Mouse (Mus musculus): Measurements from ENCODE around the gene Adgrf2. TPM values are rescaled to one million over a fixed set of nuclear protein-coding genes. Genes with fewer than 3 reads are reported as not detected.

The Adgrf2 gene
- polyA plus RNA-seq (2015; fragmentation: Nextera tagmentation; extraction: Ambion mirVana) = 0.05 and 0.13 TPM in 2 replicates

GRCm38 (mm10) chr17:42741801-42742217 lies at the start of gene Adgrf2:
Gene Adgrf2, minus strand, starts transcription at chr17:42742179.

GRCm38 (mm10) chr17:42692136-42692535 lies 49.8 kb downstream of the Adgrf2 start, which contains the start of gene Adgrf4:
Gene Adgrf4, minus strand, starts transcription at chr17:42692284.

Other genes starting within 250 kb of the Adgrf2 start
- gene Opn5, start 130.8 kb downstream of the Adgrf2 start, polyA plus RNA-seq (2015; fragmentation: Nextera tagmentation; extraction: Ambion mirVana) = not detected in 2 replicates
- 1.2 TPM in 1 of 2 replicates, not detected in the other for gene Adgrf4, start 49.9 kb downstream of the Adgrf2 start, polyA plus RNA-seq (2015; fragmentation: Nextera tagmentation; extraction: Ambion mirVana)
- gene Cd2ap, start 134.5 kb upstream of the Adgrf2 start, polyA plus RNA-seq (2015; fragmentation: Nextera tagmentation; extraction: Ambion mirVana) = 10.2 and 11.0 TPM in 2 replicates

All from skeletal muscle tissue, postnatal 0 days (tissue).